Mouse (Mus musculus) megakaryocyte, embryonic 14.5 days (primary cell): ENCODE measurements around the gene Mmp2.

Source experiments
- FLI1 ChIP-seq: IDR thresholded peaks from 2 replicates; pipeline ENCODE4 v1.6.1; 2012; ENCODE audit warnings: low read length, inconsistent platforms, mixed read lengths
- GATA1 ChIP-seq: IDR thresholded peaks from 3 replicates; pipeline ENCODE4 v1.6.1; 2012; ENCODE audit warnings: mixed read lengths, low read length, inconsistent platforms, borderline replicate concordance

GRCm38 (mm10) chr8:92850239-92850638 lies 23.1 kb downstream of the Mmp2 start:
- TF ChIP-seq GATA1 (no peak), FLI1 (no peak)
